Mouse (Mus musculus) testis, adult 2 months (tissue): ENCODE measurements at regions not wholly inside any gene's neighbourhood (a gene's known extent, or its start where the extent isn't known, plus 50 kb on each side); places are given as distances from the start of the nearest gene placed in this dataset.

ENCODE experiments used
- CTCF ChIP-seq: fragments of 200-500 bp; IDR thresholded peaks from 2 replicates; pipeline ENCODE4 v1.5.1; 2012; ENCODE audit warnings: low read depth, mild to moderate bottlenecking, inconsistent platforms, low read length, moderate library complexity; ENCODE audit not compliant: control insufficient read depth, insufficient read depth, insufficient replicate concordance
- POLR2A ChIP-seq: fragments of 200-500 bp; IDR thresholded peaks from 2 replicates; pipeline ENCODE4 v1.6.1; 2012; ENCODE audit warnings: low read depth, mild to moderate bottlenecking, inconsistent platforms, low read length, moderate library complexity; ENCODE audit not compliant: control insufficient read depth

DNA sequence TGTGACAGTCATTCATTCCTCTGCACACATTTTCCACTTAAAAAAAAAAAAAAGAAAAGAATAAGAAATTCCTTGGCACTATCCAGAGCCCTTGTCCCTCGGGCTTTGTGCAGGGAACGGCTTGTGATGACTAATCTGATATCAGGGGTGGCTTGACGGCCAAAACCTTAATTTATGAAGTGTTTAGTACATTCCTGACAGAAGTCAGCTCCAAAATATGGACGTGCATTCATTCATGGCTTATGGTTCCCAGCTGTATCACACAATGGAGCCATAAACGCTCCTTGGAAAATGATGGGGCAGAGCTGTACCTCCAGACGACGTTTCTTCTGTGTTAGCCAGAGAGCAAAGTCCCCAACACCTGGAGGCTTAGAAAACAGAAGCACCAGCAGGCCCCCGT lies 62.1 kb upstream of the Elac2 start:
- TF ChIP-seq CTCF (no peak), POLR2A (no peak)
